Mouse (Mus musculus): ENCODE measurements around the gene Elk3.

Gene Elk3

GRCm38 (mm10) chr10:93331543-93331942 lies 20.6 kb upstream of the Elk3 start:
- DNase-seq (ENCODE audit: low spot score in 2 of 2), result no peak

- DNase-seq (ENCODE audit: low spot score in 2 of 2), result no peak
Observed at GRCm38 (mm10) chr10:93328321-93328720, 17.4 kb upstream of the Elk3 start.

- DNase-seq (ENCODE audit: low spot score in 2 of 2), result no peak
Observed at GRCm38 (mm10) chr10:93327187-93327586, 16.3 kb upstream of the Elk3 start.

GRCm38 (mm10) chr10:93326741-93327100 lies 15.8 kb upstream of the Elk3 start:
- no peak for DNase-seq (ENCODE audit: low spot score in 2 of 2)

GRCm38 (mm10) chr10:93325804-93326740 lies 15.1 kb upstream of the Elk3 start:
- DNase-seq (ENCODE audit: low spot score in 2 of 2), result no peak

- DNase-seq (ENCODE audit: low spot score in 2 of 2), result no peak
Observed at GRCm38 (mm10) chr10:93325369-93325768, 14.4 kb upstream of the Elk3 start.

- DNase-seq (ENCODE audit: low spot score in 2 of 2), result no peak
Observed at GRCm38 (mm10) chr10:93324438-93324837, 13.5 kb upstream of the Elk3 start.

- DNase-seq (ENCODE audit: low spot score in 2 of 2), result no peak
Observed at GRCm38 (mm10) chr10:93323659-93324058, 12.7 kb upstream of the Elk3 start.

- DNase-seq (ENCODE audit: low spot score in 2 of 2), result no peak
Observed at GRCm38 (mm10) chr10:93321763-93322162, 10.8 kb upstream of the Elk3 start.

- DNase-seq (ENCODE audit: low spot score in 2 of 2), result no peak
Observed at GRCm38 (mm10) chr10:93320148-93320547, 9.2 kb upstream of the Elk3 start.

- no peak for DNase-seq (ENCODE audit: low spot score in 2 of 2)
Observed at GRCm38 (mm10) chr10:93319526-93320063, 8.7 kb upstream of the Elk3 start.

- DNase-seq (ENCODE audit: low spot score in 2 of 2), result no peak
Observed at GRCm38 (mm10) chr10:93316909-93317308, 6.0 kb upstream of the Elk3 start.

GRCm38 (mm10) chr10:93311576-93311975 lies 641 bp upstream of the Elk3 start:
- DNase-seq (ENCODE audit: low spot score in 2 of 2), result no peak

GRCm38 (mm10) chr10:93309934-93310621 lies 857 bp downstream of the Elk3 start:
- peak in 1 of 2 experiments; percentile 51 for DNase-seq (ENCODE audit: low spot score in 2 of 2)

- DNase-seq (ENCODE audit: low spot score in 2 of 2), result peak in 1 of 2 experiments; percentile 24
Observed at GRCm38 (mm10) chr10:93309131-93309933, 1.6 kb downstream of the Elk3 start.

GRCm38 (mm10) chr10:93306367-93306766 lies 4.6 kb downstream of the Elk3 start:
- DNase-seq (ENCODE audit: low spot score in 2 of 2), result no peak

GRCm38 (mm10) chr10:93305946-93306345 lies 5.0 kb downstream of the Elk3 start:
- no peak for DNase-seq (ENCODE audit: low spot score in 2 of 2)

- DNase-seq (ENCODE audit: low spot score in 2 of 2), result no peak
Observed at GRCm38 (mm10) chr10:93303231-93303630, 7.7 kb downstream of the Elk3 start.

- DNase-seq (ENCODE audit: low spot score in 2 of 2), result no peak
Observed at GRCm38 (mm10) chr10:93301831-93302230, 9.1 kb downstream of the Elk3 start.

GRCm38 (mm10) chr10:93298208-93298607 lies 12.7 kb downstream of the Elk3 start:
- DNase-seq (ENCODE audit: low spot score in 2 of 2), result no peak

- DNase-seq (ENCODE audit: low spot score in 2 of 2), result no peak
Observed at GRCm38 (mm10) chr10:93297774-93298173, 13.2 kb downstream of the Elk3 start.

Data from urinary bladder, adult 18-20 months (tissue).